Mouse (Mus musculus) frontal cortex, postnatal 25 days (tissue): ENCODE results near the gene St13.
"Not testable (repeated sequence)": the region's sequence is repeated elsewhere in the genome, so short reads cannot be mapped to it uniquely, and the experiment has no call there.

Source experiments
- DNase-seq, 2 experiments: peaks; one replicate each; pipeline ENCODE4 v3.0.0; 2022; ENCODE audit warnings: low spot score in 2 of 2

Gene St13

GRCm38 (mm10) chr15:81399638-81400315 is at the start of gene St13, which contains the start of gene Xpnpep3:
St13 (minus strand) TSS chr15:81400077.
Xpnpep3 (plus strand) TSS chr15:81400138.
- DNase-seq, result peak; percentile 96 to 97

- DNase-seq, result peak in 1 of 2 experiments; percentile 33
Measured at GRCm38 (mm10) chr15:81448463-81448862, 48.6 kb upstream of the St13 start.

- DNase-seq, result no peak
Measured at GRCm38 (mm10) chr15:81439236-81439635, 39.4 kb upstream of the St13 start.

- no peak for DNase-seq
Measured at GRCm38 (mm10) chr15:81438345-81438744, 38.5 kb upstream of the St13 start.

GRCm38 (mm10) chr15:81431195-81431594 is 31.3 kb upstream of the St13 start:
- DNase-seq, result no peak

- DNase-seq, result no peak
Measured at GRCm38 (mm10) chr15:81427947-81428346, 28.1 kb upstream of the St13 start.

GRCm38 (mm10) chr15:81425311-81425710 is 25.4 kb upstream of the St13 start:
- no peak for DNase-seq

- no peak for DNase-seq
Measured at GRCm38 (mm10) chr15:81422156-81422681, 22.3 kb upstream of the St13 start.

GRCm38 (mm10) chr15:81421454-81421853 is 21.6 kb upstream of the St13 start:
- no peak for DNase-seq

- DNase-seq, result no peak
Measured at GRCm38 (mm10) chr15:81418065-81418464, 18.2 kb upstream of the St13 start.

- DNase-seq, result not testable (repeated sequence)
Measured at GRCm38 (mm10) chr15:81416763-81417310, 17.0 kb upstream of the St13 start.

GRCm38 (mm10) chr15:81408199-81408598 is 8.3 kb upstream of the St13 start, which contains the start of gene Dnajb7:
Dnajb7 (minus strand) TSS chr15:81408299.
- no peak for DNase-seq

- no peak for DNase-seq
Measured at GRCm38 (mm10) chr15:81405008-81405407, 5.1 kb upstream of the St13 start.

GRCm38 (mm10) chr15:81399297-81399637 is 610 bp downstream of the St13 start:
- no peak for DNase-seq

- DNase-seq, result no peak
Measured at GRCm38 (mm10) chr15:81398189-81398588, 1.7 kb downstream of the St13 start.

GRCm38 (mm10) chr15:81394211-81394915 is 5.5 kb downstream of the St13 start:
- no peak for DNase-seq

GRCm38 (mm10) chr15:81392997-81393396 is 6.9 kb downstream of the St13 start:
- DNase-seq, result peak in 1 of 2 experiments; percentile 10

GRCm38 (mm10) chr15:81386327-81386726 is 13.6 kb downstream of the St13 start:
- DNase-seq, result no peak

GRCm38 (mm10) chr15:81378845-81379244 is 21.0 kb downstream of the St13 start:
- DNase-seq, result no peak

- DNase-seq, result no peak
Measured at GRCm38 (mm10) chr15:81374621-81375020, 25.3 kb downstream of the St13 start.

- no peak for DNase-seq
Measured at GRCm38 (mm10) chr15:81370356-81370755, 29.5 kb downstream of the St13 start.

GRCm38 (mm10) chr15:81368601-81369000 is 31.3 kb downstream of the St13 start:
- DNase-seq, result no peak

- no peak for DNase-seq
Measured at GRCm38 (mm10) chr15:81366241-81366640, 33.6 kb downstream of the St13 start.
